Mouse (Mus musculus) heart, embryonic 13.5 days (tissue): ENCODE data around the gene Mboat2. TPM values are rescaled to one million over a fixed set of nuclear protein-coding genes. Genes with fewer than 3 reads are reported as not detected.

Experiments used
- ATAC-seq: fragments of 200-750 bp; cut with Nextera tagmentation; 2 replicates; pipeline ENCODE4 v1.8.0; 2017; ENCODE audit warnings: moderate TSS enrichment; ENCODE audit not compliant: insufficient number of reproducible peaks, low FRiP score, low TSS enrichment; ENCODE audit errors: extremely low read depth
- H3K27ac ChIP-seq: fragments of 300-500 bp; sonication (generic); replicated peaks from 2 replicates; pipeline ENCODE4 v1.5.1; 2015; ENCODE audit warnings: moderate library complexity, mild to moderate bottlenecking, inconsistent platforms
- H3K27me3 ChIP-seq: fragments of 300-500 bp; sonication (generic); replicated peaks from 2 replicates; pipeline ENCODE4 v1.6.1; 2015; ENCODE audit warnings: mild to moderate bottlenecking, inconsistent platforms
- H3K36me3 ChIP-seq: fragments of 300-500 bp; sonication (generic); 2 replicates; pipeline ENCODE4 v1.6.1; 2015; ENCODE audit warnings: mild to moderate bottlenecking, inconsistent platforms
- H3K4me1 ChIP-seq: fragments of 300-500 bp; sonication (generic); 2 replicates; pipeline ENCODE4 v1.6.1; 2015; ENCODE audit warnings: inconsistent platforms
- H3K4me2 ChIP-seq: fragments of 300-500 bp; sonication (generic); 2 replicates; pipeline ENCODE4 v1.6.1; 2015; ENCODE audit warnings: inconsistent platforms, mild to moderate bottlenecking, moderate library complexity
- H3K4me3 ChIP-seq: fragments of 300-500 bp; sonication (generic); 2 replicates; pipeline ENCODE4 v1.5.1; 2015; ENCODE audit warnings: moderate library complexity, mild to moderate bottlenecking, inconsistent platforms
- H3K9ac ChIP-seq: fragments of 300-500 bp; sonication (generic); 2 replicates; pipeline ENCODE4 v1.6.1; 2015; ENCODE audit warnings: inconsistent platforms, mild to moderate bottlenecking, moderate library complexity
- H3K9me3 ChIP-seq: fragments of 300-500 bp; sonication (generic); 2 replicates; pipeline ENCODE4 v1.6.1; 2016; ENCODE audit warnings: inconsistent platforms
- WGBS: fragments of 180-500 bp; shearing (Covaris S2); methylation state at CpG from one replicate; pipeline ENCODE4 v1.1.7; 2015; ENCODE audit warnings: mixed read lengths; 5-methylcytosine and 5-hydroxymethylcytosine counted together
- polyA plus RNA-seq: library from polyadenylated mRNA; unstranded; fragments of >200 nt; fragmentation: Nextera tagmentation; extraction: Ambion mirVana; gene quantifications from 2 replicates; pipeline ENCODE4 v1.2.1, GENCODE M21; 2015

The Mboat2 gene
- polyA plus RNA-seq, 1 experiment from 2014 or later = 27.7 TPM

DNA sequence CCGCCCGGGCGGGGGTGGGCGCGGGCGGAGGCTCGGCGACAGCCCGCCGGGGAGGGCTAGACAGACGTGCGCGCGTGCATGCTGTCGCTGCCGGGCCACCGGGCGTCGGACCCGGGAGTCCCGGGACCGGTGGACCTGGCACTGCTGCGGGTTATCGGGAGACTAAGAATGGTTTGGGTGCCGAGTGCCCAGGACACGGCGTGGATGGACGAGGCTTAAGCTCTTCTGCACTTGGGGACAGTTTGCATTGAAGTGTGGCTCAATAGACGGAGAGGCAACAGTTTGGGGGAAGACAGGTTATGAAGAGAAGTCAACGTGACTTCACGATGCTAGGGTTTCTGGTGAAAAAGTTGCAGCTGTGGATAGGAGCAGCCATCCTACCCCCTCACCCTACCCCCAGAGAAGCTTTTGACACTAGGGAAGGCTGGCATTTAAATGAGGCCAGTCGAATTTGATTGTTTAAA is 1.3 kb downstream of the Mboat2 start:
- Histone ChIP-seq H3K4me3 (peak overlapping the region; percentile 92), H3K9me3 (no peaks in the 10 kb centered on the region), H3K9ac (peak overlapping the region; percentile 95), H3K27me3 (no peaks in the 10 kb centered on the region), H3K36me3 (no peaks in the 10 kb centered on the region), H3K4me2 (peak overlapping the region; percentile 85), H3K27ac (peak overlapping the region; percentile 90), H3K4me1 (peaks cover 46% of the 10 kb centered on the region)
- under 1% methylated on average over 32 of the region's 32 CpGs for WGBS
- ATAC-seq = no peak

DNA sequence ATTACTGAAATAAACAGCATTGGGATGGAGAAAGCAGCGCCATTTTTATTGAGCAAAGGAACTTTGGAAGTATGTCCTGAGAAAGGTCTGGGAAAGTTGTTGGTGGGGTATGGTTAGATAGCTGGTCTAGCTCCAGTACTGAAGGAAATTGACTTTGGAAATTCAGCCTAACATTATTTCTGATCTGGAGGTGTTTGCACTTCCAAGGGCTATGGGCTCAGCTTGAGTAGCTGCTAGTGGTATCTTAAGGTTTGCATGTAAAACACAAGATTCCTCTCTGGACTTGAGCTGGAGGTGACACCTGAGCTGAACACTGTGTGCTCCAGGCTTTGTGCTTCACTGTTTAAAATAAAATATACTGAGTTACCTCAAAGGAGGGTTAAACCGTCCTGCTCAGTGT is 1.8 kb downstream of the Mboat2 start:
- Histone ChIP-seq H3K4me2 (peak overlapping the region; percentile 85), H3K9me3 (no peaks in the 10 kb centered on the region), H3K9ac (peak overlapping the region; percentile 95), H3K27ac (peak overlapping the region; percentile 90; the same call in 1 of the 2 replicates), H3K27me3 (no peaks in the 10 kb centered on the region), H3K36me3 (no peaks in the 10 kb centered on the region), H3K4me3 (peak overlapping the region; percentile 92), H3K4me1 (peaks cover 48% of the 10 kb centered on the region)
- WGBS = 32% methylated on average over 2 of the region's 2 CpGs
- no peak for ATAC-seq

DNA sequence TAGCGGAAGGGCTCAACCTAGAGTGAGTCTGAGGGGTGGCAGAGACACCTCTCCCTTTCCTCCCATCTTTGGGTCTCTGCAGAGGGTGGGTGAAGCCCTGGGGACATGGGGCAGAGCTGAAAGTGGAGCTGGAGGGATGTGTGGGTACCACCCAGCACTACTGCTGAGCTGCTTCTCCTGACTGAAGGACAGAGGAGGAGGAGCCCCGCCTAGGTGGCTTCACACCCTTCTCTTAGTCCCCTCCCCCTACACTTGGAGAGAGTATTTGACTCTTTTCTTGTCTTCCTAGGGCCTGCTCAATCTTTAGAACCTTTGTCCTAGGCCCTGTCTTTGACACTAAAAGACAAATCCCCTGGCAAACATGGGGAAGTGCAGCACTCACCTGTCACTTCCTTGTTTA is 7.3 kb downstream of the Mboat2 start:
- Histone ChIP-seq H3K4me2 (no peak overlapping the region), H3K9me3 (no peaks in the 10 kb centered on the region), H3K4me3 (no peak overlapping the region), H3K27ac (no peak overlapping the region), H3K36me3 (no peaks in the 10 kb centered on the region), H3K9ac (no peak overlapping the region), H3K4me1 (peaks cover 74% of the 10 kb centered on the region), H3K27me3 (no peaks in the 10 kb centered on the region)
- ATAC-seq = no peak
- 64% methylated on average over 2 of the region's 2 CpGs for WGBS

DNA sequence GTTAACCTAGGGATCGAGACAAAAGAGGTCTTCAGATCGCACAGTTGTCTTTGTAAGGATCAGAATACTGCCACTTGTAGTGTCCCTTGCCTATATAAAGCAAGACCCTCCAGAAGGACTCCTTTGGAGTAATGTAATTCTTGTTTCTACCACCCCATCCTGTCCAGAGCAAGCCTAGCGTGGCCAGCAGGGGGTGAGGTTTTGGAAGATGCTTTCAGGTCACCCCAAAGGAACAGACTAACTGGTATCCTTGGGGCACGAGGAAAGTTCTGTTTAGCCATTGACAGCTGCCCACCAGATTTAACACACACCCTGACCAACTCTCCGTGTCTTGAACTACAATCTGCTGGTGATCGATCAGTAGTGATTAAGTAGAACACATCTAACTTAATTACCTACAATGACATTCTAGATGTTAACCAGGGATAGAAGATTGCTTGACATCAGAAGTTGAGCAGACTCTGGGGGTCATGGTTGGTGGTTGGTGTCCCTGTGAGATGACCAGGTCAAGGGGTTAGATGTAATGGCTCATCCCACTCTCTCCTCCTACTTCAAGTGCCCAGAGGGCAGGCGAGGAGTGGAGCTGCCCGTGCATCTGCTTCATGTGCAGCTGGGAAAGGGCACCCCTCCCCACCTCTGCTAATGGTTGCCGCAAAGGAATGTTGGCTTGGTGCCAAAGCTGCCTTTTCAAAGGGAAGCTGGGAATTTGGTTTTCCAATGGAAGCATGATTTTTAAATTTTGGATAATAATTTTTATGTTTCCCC is 10.6 kb downstream of the Mboat2 start:
- no peak for ATAC-seq
- Histone ChIP-seq H3K27ac (peak overlapping the region; percentile 74), H3K4me2 (peak overlapping the region; percentile 16; the same call in 1 of the 2 replicates), H3K9me3 (no peaks in the 10 kb centered on the region), H3K9ac (no peak overlapping the region), H3K4me1 (peaks cover 88% of the 10 kb centered on the region), H3K4me3 (no peak overlapping the region), H3K27me3 (no peaks in the 10 kb centered on the region), H3K36me3 (no peaks in the 10 kb centered on the region)
- 52% methylated on average over 9 of the region's 9 CpGs for WGBS

DNA sequence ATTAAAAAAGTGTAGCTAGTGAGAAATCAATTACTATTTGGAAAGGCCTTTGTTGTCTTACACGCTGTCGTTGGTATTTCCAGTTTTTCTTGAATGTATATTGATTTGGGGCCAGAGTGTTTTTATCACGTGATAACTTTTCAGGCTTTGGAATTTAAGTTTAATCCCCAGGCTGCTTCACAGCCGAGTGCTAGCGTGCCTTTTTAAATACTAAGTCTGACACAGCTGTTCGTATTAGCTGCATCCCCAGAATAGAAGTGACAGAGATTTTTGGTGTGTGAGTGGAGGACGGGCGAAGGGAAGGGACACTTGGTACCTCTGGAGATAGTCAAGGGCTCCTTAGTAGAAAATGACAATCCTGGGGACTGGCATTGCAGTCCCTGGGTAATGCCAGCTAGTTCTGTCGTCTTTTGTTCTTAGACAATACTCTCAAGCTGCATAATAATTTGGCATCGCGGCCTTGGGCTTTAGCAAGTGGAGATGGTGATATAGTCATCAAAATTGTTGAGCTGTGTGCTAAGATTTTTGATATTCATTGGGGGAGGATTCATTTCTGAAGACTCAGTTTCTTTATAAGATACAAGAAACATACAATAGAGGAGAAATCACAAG is 11.7 kb downstream of the Mboat2 start:
- peak overlapping the region; percentile 74 for H3K27ac ChIP-seq
- 51% methylated on average over 11 of the region's 11 CpGs for WGBS
- no peaks in the 10 kb centered on the region for H3K27me3 ChIP-seq
- peak overlapping the region; percentile 24; the same call in 1 of the 2 replicates for H3K4me2 ChIP-seq
- no peaks in the 10 kb centered on the region for H3K36me3 ChIP-seq
- peak overlapping the region; percentile 41; the same call in 1 of the 2 replicates for H3K9ac ChIP-seq
- H3K4me1 ChIP-seq = peaks cover 80% of the 10 kb centered on the region
- no peak for ATAC-seq
- H3K4me3 ChIP-seq = no peak overlapping the region
- H3K9me3 ChIP-seq = no peaks in the 10 kb centered on the region

DNA sequence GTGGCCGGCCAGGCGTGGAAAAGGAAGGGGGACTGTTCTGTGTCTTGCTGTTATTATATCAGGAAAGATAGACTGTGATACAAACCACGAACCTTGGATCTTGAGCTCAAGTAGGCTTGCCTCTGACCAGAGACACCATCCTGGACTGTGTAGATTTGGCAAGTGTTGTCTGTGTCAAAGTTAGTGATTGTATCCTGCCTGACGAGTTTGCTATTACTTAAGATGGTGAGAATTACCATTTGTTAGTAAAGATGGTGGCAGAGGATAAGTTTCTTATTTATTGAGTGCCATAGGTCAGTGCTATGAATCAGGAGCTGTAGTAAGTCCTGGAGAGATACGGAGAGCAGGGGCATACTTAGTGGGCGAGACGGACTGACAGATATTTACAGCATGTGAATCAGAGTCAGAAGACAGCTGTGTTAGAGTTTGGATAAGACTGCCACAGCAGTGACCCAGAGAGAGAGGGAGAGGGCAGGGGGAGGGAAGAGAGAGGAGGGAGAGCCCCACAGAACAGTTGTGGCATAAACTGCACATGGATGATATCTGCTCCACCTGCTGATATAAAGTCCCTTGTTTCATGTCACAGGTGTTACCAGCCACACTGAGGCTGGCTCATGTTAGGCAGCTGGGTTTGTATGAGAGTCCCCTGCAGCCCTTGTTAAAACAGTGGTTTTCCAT is 12.9 kb downstream of the Mboat2 start:
- H3K4me3 ChIP-seq = no peak overlapping the region
- H3K4me2 ChIP-seq = peak overlapping the region; percentile 38
- H3K27me3 ChIP-seq = no peaks in the 10 kb centered on the region
- WGBS = 16% methylated on average over 7 of the region's 7 CpGs
- no peaks in the 10 kb centered on the region for H3K9me3 ChIP-seq
- H3K9ac ChIP-seq = peak overlapping the region; percentile 51
- peaks cover 74% of the 10 kb centered on the region for H3K4me1 ChIP-seq
- H3K36me3 ChIP-seq = no peaks in the 10 kb centered on the region
- H3K27ac ChIP-seq = peak overlapping the region; percentile 74
- no peak for ATAC-seq

DNA sequence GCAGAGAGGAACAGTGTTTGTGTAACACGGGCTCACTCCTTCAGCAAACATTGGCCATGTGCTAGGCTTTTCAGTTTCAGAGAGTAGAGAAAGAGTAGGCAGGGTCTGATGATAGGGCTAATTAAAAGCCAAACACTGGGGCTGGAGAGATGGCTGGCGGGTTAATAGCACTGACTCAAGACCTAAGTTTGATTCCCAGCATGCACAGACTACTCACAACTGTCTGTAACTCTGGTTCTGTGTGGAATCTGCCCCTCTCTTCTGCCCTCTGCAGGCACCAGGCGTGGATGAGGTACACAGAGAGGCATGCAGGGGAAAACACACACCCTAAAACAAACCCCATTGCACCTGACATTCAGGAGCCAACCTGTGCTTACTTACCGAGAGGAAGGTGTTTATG is 14.7 kb downstream of the Mboat2 start:
- Histone ChIP-seq H3K9me3 (no peaks in the 10 kb centered on the region), H3K36me3 (no peaks in the 10 kb centered on the region), H3K4me1 (peaks cover 62% of the 10 kb centered on the region), H3K4me2 (no peak overlapping the region), H3K27ac (no peak overlapping the region), H3K27me3 (no peaks in the 10 kb centered on the region), H3K9ac (no peak overlapping the region), H3K4me3 (no peak overlapping the region)
- no peak for ATAC-seq
- 83% methylated on average over 4 of the region's 4 CpGs for WGBS

DNA sequence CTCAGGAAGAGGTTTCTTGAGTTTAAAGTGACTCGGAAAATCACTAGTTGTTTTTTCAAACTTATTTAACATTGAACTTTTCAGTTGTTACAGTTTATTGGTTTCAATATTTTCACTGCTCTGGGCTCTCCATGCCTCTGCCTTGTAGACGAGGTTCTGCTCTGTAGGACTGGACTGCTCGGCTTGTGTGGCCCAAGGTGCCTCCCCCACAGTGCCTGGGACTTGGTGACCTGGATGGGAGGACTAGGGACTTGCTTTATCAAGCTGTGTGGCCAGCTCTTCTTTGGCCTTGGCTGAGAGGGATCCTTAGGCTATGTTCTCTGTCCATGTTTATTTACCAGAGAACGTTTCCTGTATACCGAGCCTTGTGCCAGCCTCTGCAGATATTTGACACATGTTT is 17.4 kb downstream of the Mboat2 start:
- WGBS = 68% methylated on average over 5 of the region's 5 CpGs
- H3K9ac ChIP-seq = no peak overlapping the region
- H3K36me3 ChIP-seq = no peaks in the 10 kb centered on the region
- H3K27ac ChIP-seq = no peak overlapping the region
- no peaks in the 10 kb centered on the region for H3K9me3 ChIP-seq
- no peaks in the 10 kb centered on the region for H3K27me3 ChIP-seq
- no peak overlapping the region for H3K4me2 ChIP-seq
- H3K4me3 ChIP-seq = no peak overlapping the region
- no peak for ATAC-seq
- H3K4me1 ChIP-seq = peaks cover 51% of the 10 kb centered on the region

DNA sequence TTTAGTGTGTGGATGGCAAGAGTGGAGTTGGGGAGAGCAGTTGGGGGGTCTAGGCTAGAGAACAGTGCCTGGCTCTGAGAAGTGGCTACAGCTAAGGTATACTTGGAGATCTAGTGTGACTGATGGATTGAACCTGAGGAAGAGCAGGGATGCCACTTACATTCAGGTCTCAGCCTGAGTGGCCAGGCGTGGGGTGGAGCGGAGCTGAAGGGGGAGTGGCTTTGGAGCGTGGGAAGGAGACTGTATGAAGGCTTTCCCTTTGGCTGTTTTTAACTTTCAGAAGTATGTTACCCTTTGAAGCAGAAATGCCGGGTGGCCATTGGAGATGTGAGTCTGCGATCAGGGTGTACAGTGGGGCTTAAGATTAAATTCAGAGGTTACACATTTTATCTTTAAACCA is 26.7 kb downstream of the Mboat2 start:
- Histone ChIP-seq H3K36me3 (no peaks in the 10 kb centered on the region), H3K27me3 (no peaks in the 10 kb centered on the region), H3K4me3 (no peak overlapping the region), H3K9me3 (no peaks in the 10 kb centered on the region), H3K9ac (no peak overlapping the region), H3K27ac (no peak overlapping the region), H3K4me2 (no peak overlapping the region), H3K4me1 (peaks cover 24% of the 10 kb centered on the region)
- WGBS = 82% methylated on average over 5 of the region's 5 CpGs
- ATAC-seq = no peak

DNA sequence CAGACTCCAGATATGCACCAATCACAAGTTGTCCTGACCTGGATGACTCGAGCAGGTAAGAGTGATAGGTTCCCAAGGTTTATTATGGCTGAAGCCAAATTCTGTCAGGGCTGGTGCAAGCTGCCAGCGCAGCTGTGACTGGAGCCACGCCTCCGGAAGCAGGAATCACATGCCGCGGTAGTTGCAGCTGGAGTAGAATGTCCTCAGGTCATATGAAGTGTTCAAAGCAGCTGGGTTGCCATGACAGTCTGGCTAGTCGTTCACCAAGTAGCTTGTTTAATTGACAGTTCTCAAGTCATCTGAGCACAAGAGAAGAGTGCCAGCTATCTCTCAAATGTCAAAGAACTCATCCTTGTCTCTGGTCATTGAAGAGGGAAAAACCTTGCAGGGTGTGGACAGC is 28.7 kb downstream of the Mboat2 start:
- no peaks in the 10 kb centered on the region for H3K27me3 ChIP-seq
- no peaks in the 10 kb centered on the region for H3K36me3 ChIP-seq
- no peak overlapping the region for H3K4me3 ChIP-seq
- H3K4me1 ChIP-seq = peaks cover 28% of the 10 kb centered on the region
- H3K9ac ChIP-seq = no peak overlapping the region
- H3K9me3 ChIP-seq = no peaks in the 10 kb centered on the region
- no peak for ATAC-seq
- no peak overlapping the region for H3K27ac ChIP-seq
- 54% methylated on average over 7 of the region's 7 CpGs for WGBS
- H3K4me2 ChIP-seq = no peak overlapping the region

DNA sequence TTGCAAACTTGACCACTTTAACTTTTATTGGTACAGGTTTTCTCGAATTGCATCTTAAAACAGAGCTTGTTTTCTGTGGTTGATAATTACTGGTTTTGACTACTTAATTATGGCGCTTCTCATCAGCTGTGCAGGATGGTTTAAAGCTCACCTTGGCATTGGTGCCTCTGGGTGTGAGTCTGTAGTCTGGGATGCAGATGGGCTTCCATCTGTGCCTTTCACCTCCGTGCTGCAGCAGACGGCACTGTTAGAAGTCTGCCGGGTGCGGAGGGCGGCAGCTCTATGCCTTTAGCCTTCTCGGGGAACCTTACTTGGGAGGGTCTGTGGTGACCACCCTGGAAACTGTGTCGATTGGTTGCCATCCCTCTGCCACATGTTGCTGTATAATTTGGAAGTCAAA is 29.8 kb downstream of the Mboat2 start:
- Histone ChIP-seq H3K36me3 (no peaks in the 10 kb centered on the region), H3K4me3 (no peak overlapping the region), H3K4me1 (peaks cover 38% of the 10 kb centered on the region), H3K9me3 (no peaks in the 10 kb centered on the region), H3K4me2 (no peak overlapping the region), H3K27me3 (no peaks in the 10 kb centered on the region), H3K9ac (no peak overlapping the region), H3K27ac (no peak overlapping the region)
- ATAC-seq = no peak
- WGBS = 84% methylated on average over 9 of the region's 9 CpGs
